Mouse (Mus musculus) CD4-positive, CD25-positive, alpha-beta regulatory T cell, adult 4 months (primary cell): ENCODE data around the gene Doc2a. TPM values are rescaled to one million over a fixed set of nuclear protein-coding genes. Genes with fewer than 3 reads are reported as not detected.

Source experiments
- ATAC-seq: one replicate; pipeline ENCODE4 v1.8.0; 2017
- polyA plus RNA-seq, 2 experiments: library from polyadenylated mRNA; unstranded; fragments of 100-300 nt; shearing (Covaris generic); gene quantifications; one replicate each; pipeline ENCODE4 v1.2.1; 2017

Gene Doc2a
- polyA plus RNA-seq, 2 experiments from 2014 or later: not detected

- ATAC-seq: no peak
These were observed 23.3 kb upstream of the Doc2a start for GRCm38 (mm10) chr7:126823940-126824339.

GRCm38 (mm10) chr7:126825403-126825802 is 21.8 kb upstream of the Doc2a start:
- no peak for ATAC-seq

GRCm38 (mm10) chr7:126825952-126826351 is 21.3 kb upstream of the Doc2a start:
- ATAC-seq: no peak

- ATAC-seq: no peak
These were observed 15.7 kb upstream of the Doc2a start, which contains the start of gene 4930451I11Rik for GRCm38 (mm10) chr7:126831539-126831938. TSS of gene 4930451I11Rik (minus strand) at chr7:126831639.

- peak; percentile 92 for ATAC-seq
These were observed 15.1 kb upstream of the Doc2a start for GRCm38 (mm10) chr7:126832036-126832598.

GRCm38 (mm10) chr7:126833294-126833693 is 13.9 kb upstream of the Doc2a start:
- ATAC-seq: no peak

GRCm38 (mm10) chr7:126843276-126843675 is 3.9 kb upstream of the Doc2a start:
- ATAC-seq: no peak

- ATAC-seq: no peak
These were observed 1.7 kb upstream of the Doc2a start for GRCm38 (mm10) chr7:126845516-126845915.

GRCm38 (mm10) chr7:126847421-126848398 is 494 bp downstream of the Doc2a start:
- no peak for ATAC-seq

GRCm38 (mm10) chr7:126848794-126849193 is 1.6 kb downstream of the Doc2a start:
- ATAC-seq: no peak

- no peak for ATAC-seq
These were observed 2.9 kb downstream of the Doc2a start for GRCm38 (mm10) chr7:126850161-126850560.

GRCm38 (mm10) chr7:126851192-126851591 is 4.0 kb downstream of the Doc2a start:
- no peak for ATAC-seq

- ATAC-seq: no peak
These were observed 6.2 kb downstream of the Doc2a start for GRCm38 (mm10) chr7:126853454-126853853.

- no peak for ATAC-seq
These were observed 8.4 kb downstream of the Doc2a start for GRCm38 (mm10) chr7:126855641-126856040.

- ATAC-seq: no peak
These were observed 9.7 kb downstream of the Doc2a start for GRCm38 (mm10) chr7:126856741-126857420.

GRCm38 (mm10) chr7:126860987-126861386 is 13.8 kb downstream of the Doc2a start:
- no peak for ATAC-seq

GRCm38 (mm10) chr7:126861429-126862130 is 14.4 kb downstream of the Doc2a start, which contains the start of gene Hirip3:
TSS of gene Hirip3 (plus strand) at chr7:126861972.
- ATAC-seq: peak; percentile 88

GRCm38 (mm10) chr7:126862147-126862784 is 15.1 kb downstream of the Doc2a start, which contains the start of gene Ino80e:
TSS of gene Ino80e (minus strand) at chr7:126862377.
- ATAC-seq: peak; percentile 69

- ATAC-seq: no peak
These were observed 16.6 kb downstream of the Doc2a start for GRCm38 (mm10) chr7:126863791-126864190.

GRCm38 (mm10) chr7:126867534-126867933 is 20.3 kb downstream of the Doc2a start:
- ATAC-seq: no peak

- no peak for ATAC-seq
These were observed 20.8 kb downstream of the Doc2a start for GRCm38 (mm10) chr7:126868003-126868402.
